Mouse (Mus musculus): Measurements from ENCODE around the gene Lyrm1. TPM values are rescaled to one million over a fixed set of nuclear protein-coding genes. Genes with fewer than 3 reads are reported as not detected.

Gene Lyrm1
- total and polyA plus RNA-seq, 3 experiments, result 4.6 to 10.9 (median 7.9) TPM

DNA sequence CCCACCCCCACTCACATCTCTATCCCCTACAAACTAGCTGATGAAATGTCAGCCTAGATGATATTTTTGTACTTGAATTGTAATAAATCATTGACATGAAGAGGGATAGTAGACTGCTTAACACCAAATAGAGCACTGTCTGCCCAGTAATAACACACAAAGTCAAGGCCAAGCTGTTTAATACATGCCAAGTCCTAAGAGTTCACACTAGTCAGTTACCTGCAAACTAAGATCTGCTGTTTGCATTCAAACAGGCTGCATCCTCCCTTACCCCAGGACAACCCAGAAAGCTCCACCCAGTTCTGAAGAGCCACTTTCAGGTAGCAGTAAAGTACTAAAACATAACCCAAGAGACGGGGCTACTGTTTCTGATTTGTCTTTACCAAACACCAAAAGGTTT lies 3.5 kb upstream of the Lyrm1 start:
- Histone ChIP-seq H3K4me2 (ENCODE audit: insufficient read depth, low read depth, poor library complexity, severe bottlenecking) (no peak overlapping the region), H3K79me2 (replicated peaks; ENCODE audit: control insufficient read depth, extremely low read depth, insufficient read depth, poor library complexity, severe bottlenecking) (no peaks in the 10 kb centered on the region; the same call in 1 of the 2 replicates), H3K4me1 (ENCODE audit: control insufficient read depth in 1 of 2, insufficient read depth in 2 of 2) (peaks cover 0 to 13% of the 10 kb centered on the region in 2 experiments; a peak in 2 of 4 replicates), H3K27me3 (replicated peaks) (no peaks in the 10 kb centered on the region), H3K36me3 (replicated peaks in 1 of 2; ENCODE audit: control insufficient read depth in 1 of 2, insufficient read depth in 1 of 2, low read length in 1 of 2) (peaks cover 0 to 2% of the 10 kb centered on the region in 2 experiments), H3K9me3 (replicated peaks; ENCODE audit: low read length) (no peaks in the 10 kb centered on the region), H3K9ac (ENCODE audit: insufficient read depth, low read depth) (no peak overlapping the region), H3K27ac (ENCODE audit: insufficient read depth, low read depth) (no peak overlapping the region), H3K4me3 (replicated peaks in 1 of 3; ENCODE audit: low read depth in 2 of 3, low read length in 2 of 3, poor library complexity in 1 of 3) (no peak overlapping the region)
- in situ Hi-C loops (cut with MboI; ENCODE audit: low pct_ligation_motif_present, low pct_unique_long_range_greater_than_20kb, low sequenced_read_pairs), result no loop called here
- dilution Hi-C loops (cut with MboI; ENCODE audit: extremely low pct_ligation_motif_present, extremely low pct_unique_long_range_greater_than_20kb, low sequenced_read_pairs), result no loop called here
- TF ChIP-seq MEF2A (IDR thresholded peaks at IDR 0.05; ENCODE audit: borderline replicate concordance, low read depth, low read length) (no peak), RAD21 (IDR thresholded peaks at IDR 0.05; ENCODE audit: low read depth, low read length) (no peak), MXI1 (IDR thresholded peaks at IDR 0.05; ENCODE audit: low read depth, low read length) (no peak), GABPA (IDR thresholded peaks at IDR 0.05; ENCODE audit: insufficient replicate concordance, low read depth, low read length) (no peak), JUND (conservative IDR thresholded peaks at IDR 0.05; ENCODE audit: low read depth, low read length) (no peak), TCF12 (IDR thresholded peaks at IDR 0.05; ENCODE audit: low read depth, low read length) (no peak), ZC3H11A (IDR thresholded peaks at IDR 0.05; ENCODE audit: low read depth, low read length) (no peak), MAFK (IDR thresholded peaks at IDR 0.05; ENCODE audit: insufficient replicate concordance, low read length) (no peak), RCOR1 (conservative IDR thresholded peaks at IDR 0.05; ENCODE audit: low read depth, low read length) (no peak), ZNF384 (IDR thresholded peaks at IDR 0.05; ENCODE audit: low read depth, low read length) (no peak), HCFC1 (IDR thresholded peaks at IDR 0.05; ENCODE audit: low read depth, low read length) (no peak), MYC (IDR thresholded peaks at IDR 0.05; ENCODE audit: low read depth, low read length) (no peak), ETS1 (conservative IDR thresholded peaks at IDR 0.05; ENCODE audit: low read depth, low read length) (no peak), ZMIZ1 (IDR thresholded peaks at IDR 0.05; ENCODE audit: low read depth, low read length) (no peak)
- no peak for DNase-seq (ENCODE audit: extremely low read depth)

DNA sequence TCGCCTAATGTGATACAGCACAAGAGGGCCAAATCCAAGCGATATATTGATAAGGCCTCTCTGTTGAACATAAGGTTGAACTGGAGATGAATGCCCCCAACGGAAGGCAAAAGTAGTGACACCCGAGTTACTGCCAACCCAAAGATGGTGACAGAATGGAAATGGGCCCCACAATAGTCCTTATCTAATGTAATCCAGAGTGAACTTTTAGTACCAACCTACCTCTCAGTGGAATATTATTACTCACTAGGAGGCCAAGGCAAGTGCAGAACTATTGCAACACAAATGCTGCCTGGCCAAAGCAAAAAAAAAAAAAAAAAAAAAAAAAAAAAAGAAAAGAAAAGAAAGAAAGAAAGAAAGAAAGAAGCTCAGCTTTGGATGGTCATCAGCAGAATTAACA lies 2.9 kb upstream of the Lyrm1 start:
- TF ChIP-seq SMC3 (IDR thresholded peaks at IDR 0.05; ENCODE audit: low read depth, low read length) (no peak), ZNF384 (IDR thresholded peaks at IDR 0.05; ENCODE audit: low read depth, low read length) (peak; percentile 18; the same call in 1 of the 2 replicates)
- peaks cover 0 to 6% of the 10 kb centered on the region in 2 experiments for H3K36me3 ChIP-seq (replicated peaks in 1 of 2; ENCODE audit: control insufficient read depth in 1 of 2, insufficient read depth in 1 of 2, low read length in 1 of 2)
- no peak overlapping the region for H3K27ac ChIP-seq (ENCODE audit: insufficient read depth, low read depth)
- no peak for DNase-seq (ENCODE audit: extremely low read depth)
- no peak overlapping the region for H3K4me2 ChIP-seq (ENCODE audit: insufficient read depth, low read depth, poor library complexity, severe bottlenecking)
- dilution Hi-C loops (cut with MboI; ENCODE audit: extremely low pct_ligation_motif_present, extremely low pct_unique_long_range_greater_than_20kb, low sequenced_read_pairs), result no loop called here
- in situ Hi-C loops (cut with MboI; ENCODE audit: low pct_ligation_motif_present, low pct_unique_long_range_greater_than_20kb, low sequenced_read_pairs), result no loop called here
- H3K27me3 ChIP-seq (replicated peaks), result no peaks in the 10 kb centered on the region
- H3K4me1 ChIP-seq (ENCODE audit: control insufficient read depth in 1 of 2, insufficient read depth in 2 of 2), result peaks cover 0 to 15% of the 10 kb centered on the region in 2 experiments; a peak in 2 of 4 replicates
- H3K9me3 ChIP-seq (replicated peaks; ENCODE audit: low read length), result no peaks in the 10 kb centered on the region
- no peak overlapping the region for H3K9ac ChIP-seq (ENCODE audit: insufficient read depth, low read depth)
- H3K79me2 ChIP-seq (replicated peaks; ENCODE audit: control insufficient read depth, extremely low read depth, insufficient read depth, poor library complexity, severe bottlenecking), result no peaks in the 10 kb centered on the region; the same call in 1 of the 2 replicates
- H3K4me3 ChIP-seq (replicated peaks in 1 of 3; ENCODE audit: low read depth in 2 of 3, low read length in 2 of 3, poor library complexity in 1 of 3), result no peak overlapping the region

Data from CH12.LX (cell line).